Mouse (Mus musculus): ENCODE measurements at regions not wholly inside any gene's neighbourhood (a gene's known extent, or its start where the extent isn't known, plus 50 kb on each side); places are given as distances from the start of the nearest gene placed in this dataset.

GRCm38 (mm10) chr12:32735224-32735623, 84.1 kb upstream of the Nampt start:
- TF ChIP-seq POLR2A (IDR thresholded peaks at IDR 0.05; ENCODE audit: borderline replicate concordance, extremely low read depth, low read depth, low read length) (no peak), CTCF (IDR thresholded peaks at IDR 0.05; ENCODE audit: insufficient read depth, low read length) (no peak)

Data from lung, adult 2 months (tissue).